Mouse (Mus musculus) E14TG2a.4 (cell line): ENCODE results near the gene Lyst.
"Not testable (repeated sequence)": the region's sequence is repeated elsewhere in the genome, so short reads cannot be mapped to it uniquely, and the experiment has no call there.

Experiments used
- CTCF ChIP-seq: conservative IDR thresholded peaks from 2 replicates; pipeline ENCODE4 v1.5.1; 2014; ENCODE audit warnings: low read length
- NANOG ChIP-seq: IDR thresholded peaks from 2 replicates; pipeline ENCODE4 v1.6.1; 2014; ENCODE audit warnings: borderline replicate concordance, low read length, mixed read lengths
- POU5F1 ChIP-seq: IDR thresholded peaks from 2 replicates; pipeline ENCODE4 v1.6.1; 2014; ENCODE audit warnings: low read length, borderline replicate concordance

- TF ChIP-seq CTCF, NANOG, POU5F1: not testable (repeated sequence)
Measured at GRCm38 (mm10) chr13:13666103-13666502, 75.9 kb downstream of the Lyst start.
